In genomic region chr19:46447911-46448310, GRCm38 (mm10) we compare ENCODE assay signal across 11 mouse cellular contexts. TPM values are rescaled to one million over a fixed set of nuclear protein-coding genes. Genes with fewer than 3 reads are reported as not detected.
DNase-seq lines count a peak whose midpoint lies in the region; ATAC-seq and TF ChIP-seq lines count a peak whose summit lies in the region.
"Had no signal": no experiment of that assay in that cellular context is flagged by ENCODE, and none has a peak within 500 bp of the region (broad histone marks: within the 10 kb centered on the region; RNA-seq: fewer than 3 reads in every experiment).

No protein-coding gene starts in this region.

- no peak for DNase-seq in kidney, adult 2 months
- DNase-seq in 416B (ENCODE audit: low read depth) (peak; percentile 83), NIH3T3 (ENCODE audit: low read depth) (peak; percentile 87)
- no peak for DNase-seq in limb, embryonic 10.5 days (ENCODE audit: low spot score)
- no peak for DNase-seq in urinary bladder, postnatal 4 days (ENCODE audit: low spot score in 2 of 2)
- DNase-seq: right cerebral cortex, postnatal 4 days had no signal

- TF ChIP-seq POLR2A in kidney, adult 2 months (IDR thresholded peaks at IDR 0.05; ENCODE audit: low read depth, low read length), result no peak

- no peaks in the 10 kb centered on the region for H3K27me3 ChIP-seq in kidney, embryonic 15.5 days
- H3K27me3 ChIP-seq in kidney, adult 2 months (replicated peaks; ENCODE audit: control insufficient read depth, insufficient read depth, low read length), result no peaks in the 10 kb centered on the region
- H3K27me3 ChIP-seq in limb, embryonic 10.5 days (ENCODE audit: low read depth, poor library complexity, severe bottlenecking), result no peaks in the 10 kb centered on the region
- H3K27me3 ChIP-seq: neural tube, embryonic 12.5 days had no signal

- 15% methylated on average over 6 of the region's 6 CpGs for WGBS in kidney, embryonic 15.5 days
- 35% methylated on average over 6 of the region's 6 CpGs for WGBS in kidney, adult 2 months
- 56% methylated on average over 6 of the region's 6 CpGs for WGBS in limb, embryonic 10.5 days

- H3K9me3 ChIP-seq in kidney, embryonic 15.5 days (replicated peaks), result no peaks in the 10 kb centered on the region
- no peaks in the 10 kb centered on the region for H3K9me3 ChIP-seq in limb, embryonic 10.5 days (replicated peaks)
- H3K9me3 ChIP-seq: neural tube, embryonic 12.5 days had no signal

- no peak overlapping the region for H3K9ac ChIP-seq in kidney, embryonic 15.5 days
- H3K9ac ChIP-seq: liver, embryonic 14.5 days; neural tube, embryonic 12.5 days had no signal

- no peak for TF ChIP-seq CTCF in kidney, adult 2 months (conservative IDR thresholded peaks at IDR 0.05; ENCODE audit: insufficient read depth, insufficient read length, low read depth, low read length)

- 0 out of 2 replicates have a peak, but pooled peaks have one; percentile 30 for ATAC-seq in kidney, embryonic 15.5 days (replicated peaks; ENCODE audit: low FRiP score)
- no peak for ATAC-seq in activated CD4-positive, CD25-positive, alpha-beta regulatory T cell, adult 4 months

- peaks cover 63% of the 10 kb centered on the region for H3K4me1 ChIP-seq in kidney, embryonic 15.5 days
- peaks cover 20% of the 10 kb centered on the region for H3K4me1 ChIP-seq in kidney, adult 2 months (ENCODE audit: control insufficient read depth, insufficient read depth, low read length)
- H3K4me1 ChIP-seq in limb, embryonic 10.5 days, result peaks cover 52% of the 10 kb centered on the region

- H3K4me2 ChIP-seq in kidney, embryonic 15.5 days, result peak overlapping the region; percentile 3; the same call in 1 of the 2 replicates
- H3K4me2 ChIP-seq: heart, embryonic 11.5 days; neural tube, embryonic 12.5 days had no signal

- H3K36me3 ChIP-seq in kidney, embryonic 15.5 days, result peaks cover 9% of the 10 kb centered on the region; the same call in 1 of the 2 replicates
- no peaks in the 10 kb centered on the region for H3K36me3 ChIP-seq in kidney, adult 2 months (ENCODE audit: control insufficient read depth, insufficient read depth, low read length)
- peaks cover 29% of the 10 kb centered on the region for H3K36me3 ChIP-seq in limb, embryonic 10.5 days

- H3K27ac ChIP-seq in kidney, embryonic 15.5 days, result peak overlapping the region; percentile 69
- H3K27ac ChIP-seq in kidney, adult 2 months (ENCODE audit: insufficient read depth, low read depth, low read length), result no peak overlapping the region
- H3K27ac ChIP-seq in limb, embryonic 10.5 days, result peak overlapping the region; percentile 58; the same call in 1 of the 2 replicates
- H3K27ac ChIP-seq: liver, embryonic 14.5 days; neural tube, embryonic 12.5 days had no signal

- no peak overlapping the region for H3K4me3 ChIP-seq in kidney, embryonic 15.5 days (replicated peaks)
- no peak overlapping the region for H3K4me3 ChIP-seq in kidney, adult 2 months (ENCODE audit: insufficient read depth, low read depth, low read length)
- no peak overlapping the region for H3K4me3 ChIP-seq in limb, embryonic 10.5 days
- H3K4me3 ChIP-seq: neural tube, embryonic 12.5 days had no signal

RNA-seq across cellular contexts. Expression of gene Sufu, which starts 51.2 kb away (rescaled TPM):
- 42.3 and 46.5 TPM in 2 replicates for polyA plus RNA-seq in kidney, embryonic 15.5 days (2015; fragmentation: Nextera tagmentation; extraction: Ambion mirVana)
- polyA plus RNA-seq in kidney, adult 2 months (2012; rRNA removed), result 38.2 and 39.7 TPM in 2 replicates
- polyA plus RNA-seq in limb, embryonic 10.5 days (2016; fragmentation: Nextera tagmentation; extraction: Ambion mirVana), result 53.8 and 58.5 TPM in 2 replicates
- 10 to 100 TPM in 1 of 2 experiments, 1 to 10 TPM in 1; 9.4 to 12.2 TPM for polyA plus RNA-seq in activated CD4-positive, CD25-positive, alpha-beta regulatory T cell, adult 4 months (2017; shearing (Covaris generic))

RNA-seq across cellular contexts. Expression of gene Actr1a, which starts 52.4 kb away (rescaled TPM):
- polyA plus RNA-seq in kidney, embryonic 15.5 days (2015; fragmentation: Nextera tagmentation; extraction: Ambion mirVana), result 122 and 136 TPM in 2 replicates
- 73.8 and 80.4 TPM in 2 replicates for polyA plus RNA-seq in kidney, adult 2 months (2012; rRNA removed)
- polyA plus RNA-seq in limb, embryonic 10.5 days (2016; fragmentation: Nextera tagmentation; extraction: Ambion mirVana), result 159 and 168 TPM in 2 replicates
- polyA plus RNA-seq in activated CD4-positive, CD25-positive, alpha-beta regulatory T cell, adult 4 months (2017; shearing (Covaris generic)), result 10 to 100 TPM; 86.1 to 87.6 TPM

RNA-seq across cellular contexts. Expression of gene Trim8, which starts 53.6 kb away (rescaled TPM):
- polyA plus RNA-seq in kidney, embryonic 15.5 days (2015; fragmentation: Nextera tagmentation; extraction: Ambion mirVana), result 24.6 and 28.7 TPM in 2 replicates
- 41.3 and 43.6 TPM in 2 replicates for polyA plus RNA-seq in kidney, adult 2 months (2012; rRNA removed)
- polyA plus RNA-seq in limb, embryonic 10.5 days (2016; fragmentation: Nextera tagmentation; extraction: Ambion mirVana), result 13.0 and 15.2 TPM in 2 replicates
- 10 to 100 TPM; 15.8 to 21.3 TPM for polyA plus RNA-seq in activated CD4-positive, CD25-positive, alpha-beta regulatory T cell, adult 4 months (2017; shearing (Covaris generic))

Comparison
In these comparisons a context has a peak if more than half of its experiments do, and no peak if none do; other contexts are left out.
1. DNase-seq: peak in 416B (single experiment) and NIH3T3 (single experiment); none in kidney, adult 2 months (single experiment), limb, embryonic 10.5 days (single experiment) and urinary bladder, postnatal 4 days (0 of 2).